Mouse (Mus musculus) neutrophil, adult 59 days (primary cell): ENCODE measurements around the gene Btnl1. TPM values are rescaled to one million over a fixed set of nuclear protein-coding genes. Genes with fewer than 3 reads are reported as not detected.

ENCODE experiments used
- total RNA-seq, 2 experiments: library from RNA; stranded (reverse); gene quantifications; 1 replicate in 1 of 2; 2 replicates in 1 of 2; pipeline ENCODE4 v1.2.4; 2023

The Btnl1 gene
- total RNA-seq, result not detected

DNA sequence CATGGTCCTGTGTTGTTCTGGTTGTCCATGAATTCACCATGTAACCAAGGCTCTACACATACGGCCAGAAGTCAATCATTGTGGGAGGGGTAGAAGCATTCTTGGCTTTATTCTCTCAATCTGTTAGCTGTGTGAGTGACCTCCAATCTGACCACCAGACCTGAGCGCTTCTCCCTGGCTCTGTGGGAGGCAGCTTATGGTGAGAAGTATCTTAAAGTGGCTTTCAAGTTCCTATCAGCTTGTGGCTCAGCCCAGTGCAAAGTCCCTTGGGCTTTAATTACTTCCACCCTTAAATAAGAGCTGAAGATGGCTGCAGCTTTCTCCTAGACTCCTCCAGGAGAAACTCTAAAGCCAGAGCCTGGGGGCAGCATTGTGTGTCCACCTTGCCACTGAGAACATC lies at the start of gene Btnl1:
TSS of gene Btnl1 (plus strand) at position 286 of the 400 bp plus-strand sequence.

DNA sequence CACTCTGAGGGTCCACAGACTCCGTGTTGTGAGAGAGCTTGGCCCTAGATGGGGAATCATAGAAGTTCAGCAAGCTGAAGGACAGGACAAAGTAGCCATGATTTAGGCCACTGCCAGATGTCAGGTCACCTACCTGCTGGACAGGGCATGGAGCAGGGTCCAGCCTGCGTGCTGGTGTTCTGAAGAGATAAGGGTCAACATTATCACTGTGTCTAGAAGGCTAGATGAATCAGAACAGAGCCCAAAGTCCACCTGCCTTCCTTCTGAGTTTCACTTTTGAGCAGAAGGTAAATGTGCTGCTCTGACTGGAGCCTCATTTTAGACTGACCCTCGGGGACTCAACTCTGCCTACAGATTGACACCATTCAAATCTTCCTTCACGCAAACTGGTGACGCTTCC lies 22.4 kb upstream of the Btnl1 start, which contains the start of gene Btnl2:
TSS of gene Btnl2 (plus strand) at position 284 of the 400 bp plus-strand sequence.

GRCm38 (mm10) chr17:34398711-34399393 lies 21.9 kb downstream of the Btnl1 start, which contains the start of gene BC051142:
Gene BC051142 (plus strand): TSS chr17:34398820.

Other genes with a start within 250 kb of the Btnl1 start
- 10 to 100 TPM; 23.5 to 25.0 TPM for gene H2-DMb2, start 233.8 kb upstream of the Btnl1 start, total RNA-seq
- 10 to 100 TPM; 34.0 to 36.4 TPM for gene H2-DMb1, start 224.1 kb upstream of the Btnl1 start, total RNA-seq
- gene Tap1, start 189.6 kb upstream of the Btnl1 start, total RNA-seq, result 10 to 100 TPM; 52.6 to 57.7 TPM
- gene Psmb9, start 189.4 kb upstream of the Btnl1 start, total RNA-seq, result 10 to 100 TPM; 87.2 to 92.0 TPM
- gene Psmb8, start 179.4 kb upstream of the Btnl1 start, total RNA-seq, result 100 to 1,000 TPM in 1 of 2 experiments, 10 to 100 TPM in 1; 99.8 to 111 TPM
- gene Tap2, start 173.6 kb upstream of the Btnl1 start, total RNA-seq, result 10 to 100 TPM; 71.9 to 84.9 TPM
- 1 to 10 TPM; 2.9 to 3.4 TPM for gene H2-Ob, start 138.2 kb upstream of the Btnl1 start, total RNA-seq
- 10 to 100 TPM; 45.1 to 87.0 TPM for gene H2-Ab1, start 119.4 kb upstream of the Btnl1 start, total RNA-seq
- gene H2-Aa, start 89.3 kb upstream of the Btnl1 start, total RNA-seq, result 10 to 100 TPM; 40.3 to 76.5 TPM
- gene H2-Eb1, start 71.3 kb upstream of the Btnl1 start, total RNA-seq, result 10 to 100 TPM; 19.5 to 42.5 TPM
- gene H2-Eb2, start 51.5 kb upstream of the Btnl1 start, total RNA-seq, result under 1 TPM; 0.09 to 0.13 TPM
- 1 to 10 TPM; 3.3 TPM for gene Btnl2, start 22.3 kb upstream of the Btnl1 start, total RNA-seq
- under 1 TPM; 0.57 to 0.69 TPM for gene BC051142, start 21.7 kb downstream of the Btnl1 start, total RNA-seq
- gene Btnl4, start 100.2 kb downstream of the Btnl1 start, total RNA-seq, result not detected
- gene Btnl6, start 140.2 kb downstream of the Btnl1 start, total RNA-seq, result not detected
- under 1 TPM; 0.22 to 0.87 TPM for gene Notch4, start 187.1 kb downstream of the Btnl1 start, total RNA-seq
- gene Gpsm3, start 212.7 kb downstream of the Btnl1 start, total RNA-seq, result 100 to 1,000 TPM; 393 to 441 TPM
- 10 to 100 TPM; 83.0 to 93.9 TPM for gene Pbx2, start 214.1 kb downstream of the Btnl1 start, total RNA-seq
- 1 to 10 TPM; 7.1 to 8.5 TPM for gene Ager, start 220.7 kb downstream of the Btnl1 start, total RNA-seq
- gene Rnf5, start 226.6 kb downstream of the Btnl1 start, total RNA-seq, result 10 to 100 TPM; 36.7 to 38.2 TPM
- gene Agpat1, start 227.1 kb downstream of the Btnl1 start, total RNA-seq, result 10 to 100 TPM; 49.9 to 51.8 TPM
- gene Egfl8, start 238.8 kb downstream of the Btnl1 start, total RNA-seq, result 1 to 10 TPM; 2.7 to 7.8 TPM